Comparison of ENCODE assay signal across 13 mouse cellular contexts in the genomic region with DNA sequence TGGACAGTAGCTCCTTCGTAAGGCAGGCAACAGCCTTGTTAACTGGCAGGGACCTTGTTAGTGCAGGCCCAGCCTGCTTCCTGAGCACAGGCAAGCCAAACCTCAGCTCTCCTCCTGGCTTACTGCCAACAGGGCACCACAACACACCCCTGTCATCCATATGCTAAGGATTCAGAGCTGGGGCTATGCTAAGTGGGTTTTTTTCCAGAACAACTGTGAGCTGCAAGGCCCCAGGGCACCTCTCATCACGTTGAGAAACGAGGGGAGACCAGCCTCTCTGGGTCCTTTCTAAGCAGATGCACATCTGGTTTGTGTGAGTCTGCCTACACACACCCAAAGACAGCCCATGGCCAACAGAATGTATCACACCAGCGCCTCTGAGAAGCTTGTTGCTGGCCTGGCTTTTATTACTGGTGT.
A peak's percentile ranks its signal among the peaks of the same experiment; 100 is the strongest.
DNase-seq lines count a peak whose midpoint lies in the region; ATAC-seq and TF ChIP-seq lines count a peak whose summit lies in the region.
"Had no signal": no experiment of that assay in that cellular context is flagged by ENCODE, and none has a peak within 500 bp of the region (broad histone marks: within the 10 kb centered on the region; RNA-seq: fewer than 3 reads in every experiment).

No protein-coding gene starts in this region.

- no peaks in the 10 kb centered on the region for H3K36me3 ChIP-seq in forebrain, embryonic 13.5 days (ENCODE audit: poor library complexity, severe bottlenecking)
- H3K36me3 ChIP-seq in forebrain, embryonic 15.5 days: no peaks in the 10 kb centered on the region
- H3K36me3 ChIP-seq in liver, postnatal 0 days (replicated peaks; ENCODE audit: insufficient read depth, low read length): no peaks in the 10 kb centered on the region
- no peaks in the 10 kb centered on the region for H3K36me3 ChIP-seq in limb, embryonic 12.5 days

- 0 out of 2 replicates have a peak, but pooled peaks cover 14% of the 10 kb centered on the region for H3K27me3 ChIP-seq in forebrain, embryonic 13.5 days
- H3K27me3 ChIP-seq in forebrain, embryonic 15.5 days: no peaks in the 10 kb centered on the region
- H3K27me3 ChIP-seq in liver, postnatal 0 days (ENCODE audit: insufficient read depth, low read length): no peaks in the 10 kb centered on the region
- peaks cover 11% of the 10 kb centered on the region for H3K27me3 ChIP-seq in limb, embryonic 12.5 days

- DNase-seq in liver: peak; percentile 16
- no peak for DNase-seq in liver, postnatal 0 days
- DNase-seq in cerebellum, postnatal 25 days: peak; percentile 45 to 62
- no peak for DNase-seq in layer of hippocampus, adult 8-10 months (ENCODE audit: low spot score in 2 of 2)
- DNase-seq: adrenal gland, postnatal 10 days; kidney, adult 8-10 months; thymus, postnatal 36 days had no signal

- H3K4me3 ChIP-seq in forebrain, embryonic 13.5 days: no peak overlapping the region
- H3K4me3 ChIP-seq in forebrain, embryonic 15.5 days: no peak overlapping the region
- H3K4me3 ChIP-seq in liver, postnatal 0 days (ENCODE audit: low read depth, low read length): no peak overlapping the region
- H3K4me3 ChIP-seq in limb, embryonic 12.5 days (replicated peaks): no peak overlapping the region
- H3K4me3 ChIP-seq: myocyte had no signal

- no peak for TF ChIP-seq EP300 in liver, postnatal 0 days (IDR thresholded peaks at IDR 0.05; ENCODE audit: low read depth)

- 36% methylated on average over 4 of the region's 4 CpGs for WGBS in forebrain, embryonic 13.5 days
- 45% methylated on average over 4 of the region's 4 CpGs for WGBS in forebrain, embryonic 15.5 days
- WGBS in liver, postnatal 0 days (ENCODE audit: insufficient replicate concordance): 66% methylated on average over 4 of the region's 4 CpGs
- WGBS in limb, embryonic 12.5 days: 13% methylated on average over 4 of the region's 4 CpGs

- peak; percentile 66 for ATAC-seq in forebrain, embryonic 13.5 days
- no peak; the same call in 1 of the 2 replicates for ATAC-seq in forebrain, embryonic 15.5 days (replicated peaks)
- no peak for ATAC-seq in liver, postnatal 0 days
- ATAC-seq in limb, embryonic 12.5 days (ENCODE audit: insufficient number of reproducible peaks, insufficient read depth, low FRiP score, low TSS enrichment, low read depth): peak; percentile 79
- no peak for ATAC-seq in erythroblast, adult 5-6 weeks (replicated peaks; ENCODE audit: low FRiP score, poor library complexity, severe bottlenecking)

- H3K27ac ChIP-seq in forebrain, embryonic 13.5 days: 0 out of 2 replicates have a peak overlapping the region, but pooled peaks have one; percentile 7
- H3K27ac ChIP-seq in forebrain, embryonic 15.5 days (replicated peaks): no peak overlapping the region
- no peak overlapping the region for H3K27ac ChIP-seq in liver, postnatal 0 days (ENCODE audit: low read depth)
- peak overlapping the region; percentile 77 for H3K27ac ChIP-seq in limb, embryonic 12.5 days
- H3K27ac ChIP-seq: liver, embryonic 14.5 days had no signal

- no peak for TF ChIP-seq CTCF in liver, postnatal 0 days (IDR thresholded peaks at IDR 0.05; ENCODE audit: low read depth)

- H3K4me2 ChIP-seq in forebrain, embryonic 13.5 days: no peak overlapping the region
- H3K4me2 ChIP-seq in forebrain, embryonic 15.5 days (replicated peaks): no peak overlapping the region
- no peak overlapping the region for H3K4me2 ChIP-seq in liver, postnatal 0 days (ENCODE audit: low read depth, low read length)
- no peak overlapping the region for H3K4me2 ChIP-seq in limb, embryonic 12.5 days

- no peaks in the 10 kb centered on the region for H3K9me3 ChIP-seq in forebrain, embryonic 13.5 days (replicated peaks)
- no peaks in the 10 kb centered on the region for H3K9me3 ChIP-seq in forebrain, embryonic 15.5 days
- no peaks in the 10 kb centered on the region for H3K9me3 ChIP-seq in liver, postnatal 0 days (ENCODE audit: low read length)
- H3K9me3 ChIP-seq in limb, embryonic 12.5 days: no peaks in the 10 kb centered on the region

- no peak overlapping the region for H3K9ac ChIP-seq in forebrain, embryonic 13.5 days
- no peak overlapping the region for H3K9ac ChIP-seq in forebrain, embryonic 15.5 days (replicated peaks)
- no peak overlapping the region for H3K9ac ChIP-seq in liver, postnatal 0 days (replicated peaks)
- H3K9ac ChIP-seq in limb, embryonic 12.5 days (replicated peaks): no peak overlapping the region
- H3K9ac ChIP-seq: liver, embryonic 14.5 days had no signal

- H3K4me1 ChIP-seq in forebrain, embryonic 13.5 days: peaks cover 17% of the 10 kb centered on the region
- peaks cover 16% of the 10 kb centered on the region for H3K4me1 ChIP-seq in forebrain, embryonic 15.5 days
- H3K4me1 ChIP-seq in liver, postnatal 0 days (ENCODE audit: insufficient read depth): peaks cover 5% of the 10 kb centered on the region
- peaks cover 33% of the 10 kb centered on the region for H3K4me1 ChIP-seq in limb, embryonic 12.5 days (replicated peaks)

Comparison
In these comparisons a context has a peak if more than half of its experiments do, and no peak if none do; other contexts are left out.
1. ATAC-seq: peak in forebrain, embryonic 13.5 days (single experiment) and limb, embryonic 12.5 days (single experiment); none in forebrain, embryonic 15.5 days (single experiment), liver, postnatal 0 days (single experiment) and erythroblast, adult 5-6 weeks (single experiment).
2. H3K27ac ChIP-seq: peak in forebrain, embryonic 13.5 days (single experiment) and limb, embryonic 12.5 days (single experiment); none in forebrain, embryonic 15.5 days (single experiment) and liver, postnatal 0 days (single experiment).
3. DNase-seq: peak in liver (single experiment) and cerebellum, postnatal 25 days (2 of 2); none in liver, postnatal 0 days (single experiment) and layer of hippocampus, adult 8-10 months (0 of 2).